Mouse (Mus musculus) MEL-GATA-1-ER (cell line): Measurements from ENCODE around the gene Poglut1.
"Not testable (repeated sequence)": the region's sequence is repeated elsewhere in the genome, so short reads cannot be mapped to it uniquely, and the experiment has no call there.

Experiments used
- DNase-seq: peaks from one replicate; pipeline ENCODE4 v3.0.0-alpha.2; 2012; ENCODE audit warnings: low read depth; ENCODE audit errors: extremely low read depth

The Poglut1 gene

DNA sequence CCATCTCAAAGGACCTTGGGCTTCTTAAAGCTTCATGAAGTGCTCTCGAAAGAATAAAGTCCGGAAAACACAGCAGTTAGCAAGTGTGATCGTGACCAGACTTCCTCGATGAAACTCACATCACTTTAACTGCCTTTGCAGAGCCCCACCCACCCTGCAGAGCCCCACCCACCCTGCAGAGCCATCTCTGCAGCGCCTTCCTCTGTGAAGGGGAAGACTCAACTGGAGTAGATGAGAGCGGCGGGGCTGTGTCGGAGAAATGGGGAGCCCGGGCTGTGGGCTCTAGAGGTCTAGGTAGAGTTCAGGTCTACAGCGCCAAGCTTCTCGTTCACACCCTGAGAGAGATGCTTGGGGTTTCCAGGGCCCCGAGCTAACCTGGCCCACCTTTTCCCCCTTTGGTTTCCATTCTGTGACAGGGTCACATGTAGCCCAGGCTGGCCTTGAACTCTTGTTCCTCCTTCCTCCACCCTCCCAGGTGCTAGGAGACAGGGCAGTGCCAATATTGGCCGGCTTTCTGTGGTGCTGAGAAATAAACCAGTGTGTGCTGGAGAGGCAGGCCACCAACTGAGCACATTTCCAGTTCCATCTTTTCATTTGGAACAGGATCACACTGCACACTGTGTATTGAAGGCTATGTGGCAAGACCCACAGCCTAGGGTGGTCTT lies 11.2 kb downstream of the Poglut1 start:
- no peak for DNase-seq

DNA sequence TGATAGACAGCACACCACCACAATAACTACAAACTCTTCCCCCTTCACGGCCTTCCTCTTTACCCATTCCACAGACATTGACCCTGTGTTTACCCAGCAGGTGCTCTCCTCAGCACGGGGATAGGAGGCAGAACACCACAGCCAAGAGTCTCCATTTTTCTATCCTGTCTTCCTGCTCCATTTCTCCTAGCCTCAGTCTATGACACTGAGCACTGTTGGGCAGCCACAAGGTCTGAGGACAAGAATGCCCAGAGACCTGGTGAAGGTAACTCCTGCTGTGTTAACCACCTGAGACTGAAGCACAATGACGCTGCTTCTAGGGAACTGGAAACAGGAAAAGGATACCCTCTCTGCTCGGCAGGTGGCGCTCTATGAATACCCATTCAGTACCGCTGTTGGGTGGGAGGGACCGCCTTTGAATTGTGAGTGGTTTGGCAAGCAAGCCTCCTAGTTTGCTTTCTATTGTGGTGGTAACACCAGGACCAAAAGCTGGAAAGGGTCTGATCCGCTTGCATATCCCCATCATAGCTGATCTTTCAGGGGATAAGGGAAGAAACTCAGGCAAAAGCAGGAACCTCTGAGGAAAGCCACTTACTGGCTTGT lies 13.4 kb downstream of the Poglut1 start:
- DNase-seq = no peak

DNA sequence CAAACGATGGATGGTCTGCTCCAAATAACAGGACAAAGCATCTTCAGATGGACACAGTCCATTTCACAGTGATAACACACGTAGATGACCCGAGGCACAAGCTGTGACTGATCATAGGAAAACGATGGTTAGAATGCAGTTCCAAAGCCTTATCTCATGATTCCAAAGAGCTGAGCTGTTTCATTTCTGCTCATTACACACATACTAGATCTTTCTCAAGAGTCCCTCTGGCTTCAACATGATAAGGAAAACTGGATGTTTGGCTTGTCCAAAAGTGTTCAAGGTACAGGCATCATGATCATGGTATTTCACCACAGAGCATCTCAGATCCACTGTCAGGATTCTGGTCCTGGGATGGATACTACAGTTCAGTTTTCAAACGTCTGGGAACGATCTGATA lies 23.8 kb downstream of the Poglut1 start:
- DNase-seq = no peak

DNA sequence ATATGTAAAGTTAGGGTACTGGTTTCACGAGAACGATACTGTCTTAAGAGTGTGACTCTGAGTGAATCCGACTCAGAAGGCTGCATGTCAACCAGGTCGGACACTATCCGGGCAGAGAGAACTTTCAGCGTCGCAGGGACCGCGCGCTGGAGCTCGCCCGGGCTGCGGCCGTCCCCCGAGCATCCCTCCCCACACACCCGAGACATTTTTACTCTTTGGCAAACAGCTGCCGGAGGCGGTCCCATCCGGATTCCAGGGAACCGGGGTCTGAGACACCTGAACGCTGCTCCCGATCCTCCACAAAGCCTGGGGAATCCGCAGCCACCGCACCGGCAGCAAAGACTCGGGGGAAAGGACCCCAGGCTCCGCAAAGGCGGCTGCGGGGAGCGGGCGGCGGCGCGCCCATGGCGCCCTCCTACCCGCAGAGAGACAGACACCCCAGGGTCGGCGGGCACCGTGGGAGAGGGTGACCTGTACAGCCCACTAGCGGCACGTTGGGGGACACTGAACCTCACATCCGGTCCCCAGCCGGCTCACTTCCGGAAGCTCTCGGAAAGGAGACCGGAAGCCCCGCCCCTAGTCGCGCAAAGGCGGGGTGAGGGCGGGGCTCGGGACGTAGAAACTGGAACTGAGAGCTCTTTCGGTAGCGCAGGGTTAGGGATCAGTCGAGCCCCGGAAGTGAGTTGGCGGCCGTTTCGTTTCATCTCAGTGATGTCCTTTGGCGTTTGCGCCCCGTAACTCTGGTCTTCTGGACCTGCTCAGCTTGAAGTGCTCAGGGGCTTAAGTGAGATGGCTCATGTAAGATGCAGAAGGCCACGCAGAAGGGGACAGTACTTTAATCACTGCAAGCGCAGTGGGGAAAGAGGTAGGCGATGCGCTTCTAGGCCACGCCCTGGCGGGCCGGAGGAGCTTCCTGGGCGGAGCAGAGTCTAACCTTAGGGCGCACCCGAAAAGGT lies 27.7 kb downstream of the Poglut1 start, which contains the start of gene Timmdc1:
Gene Timmdc1 (minus strand): TSS at position 535 of the 956 bp plus-strand sequence.
- DNase-seq = peak; percentile 85

DNA sequence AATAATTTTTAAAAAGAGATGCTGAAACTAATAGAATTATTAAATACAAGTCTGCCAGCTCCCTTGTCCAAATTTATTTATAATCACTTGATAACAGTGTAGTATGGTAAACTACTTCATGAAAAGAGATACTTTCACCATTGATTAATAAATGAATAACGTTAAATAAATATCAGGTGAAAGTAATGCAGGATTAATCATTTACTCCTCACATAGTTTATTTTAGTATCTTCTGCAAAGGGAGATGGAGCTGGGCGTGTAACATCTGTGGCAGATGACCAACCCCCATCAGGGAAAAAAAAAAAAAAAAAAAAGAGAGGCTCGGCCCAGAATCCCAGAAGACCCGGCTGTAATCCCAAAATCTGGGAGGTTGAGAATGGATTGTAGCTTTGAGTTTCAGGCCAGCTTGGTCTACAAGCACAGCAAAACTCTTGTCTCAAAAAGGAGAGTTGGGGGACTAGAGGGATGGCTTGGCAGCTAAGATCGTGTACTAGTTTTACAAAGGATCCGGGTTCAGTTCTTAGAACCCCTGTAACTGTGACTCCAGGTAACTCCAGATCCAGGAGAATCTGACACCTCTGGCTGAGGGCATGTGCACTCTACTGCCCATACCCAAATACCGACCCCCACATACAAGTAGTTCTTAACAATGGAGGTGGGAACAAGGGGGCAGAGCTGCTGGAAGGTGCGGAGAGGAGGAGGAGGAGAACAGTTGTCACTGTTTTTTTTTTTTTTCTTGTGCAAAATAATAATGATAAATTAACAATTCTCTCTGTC lies 28.7 kb downstream of the Poglut1 start:
- no peak for DNase-seq

DNA sequence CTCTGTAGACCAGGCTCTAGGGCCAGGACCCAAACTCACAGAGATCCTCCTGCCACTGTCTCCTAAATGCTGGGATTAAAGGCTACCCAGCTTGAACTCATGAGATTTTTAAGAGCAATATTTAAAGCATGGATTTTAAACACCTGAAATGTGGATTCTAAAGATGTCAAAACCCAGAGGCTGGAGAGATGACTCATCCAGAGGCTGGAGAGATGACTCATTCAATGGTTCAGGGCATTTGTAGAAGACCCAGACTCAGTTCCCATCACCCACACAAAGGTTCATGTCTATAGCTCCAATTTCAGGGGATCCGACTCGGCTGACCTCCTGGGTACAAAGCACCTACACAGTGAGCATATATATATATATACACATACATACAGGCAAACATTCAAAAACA lies 30.9 kb downstream of the Poglut1 start:
- no peak for DNase-seq

DNA sequence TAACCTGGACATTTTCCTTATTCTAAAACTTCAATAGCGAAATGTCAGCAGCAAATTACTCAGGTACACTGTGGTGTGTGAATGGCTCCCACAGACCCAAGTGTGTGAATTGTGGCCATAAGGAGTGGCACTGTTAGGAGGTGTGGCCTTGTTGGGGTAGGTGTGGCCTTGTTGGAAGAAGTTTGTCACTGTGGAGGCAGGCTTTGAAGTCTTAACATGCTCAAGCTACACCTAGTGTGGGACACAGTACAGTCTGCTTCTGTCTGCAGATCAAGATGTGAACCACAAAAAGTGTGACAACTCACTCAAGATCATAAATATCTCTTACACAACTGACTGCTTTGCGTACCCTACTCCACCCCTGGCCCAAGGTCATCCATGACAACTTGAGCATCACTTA lies 39.2 kb downstream of the Poglut1 start:
- no peak for DNase-seq

DNA sequence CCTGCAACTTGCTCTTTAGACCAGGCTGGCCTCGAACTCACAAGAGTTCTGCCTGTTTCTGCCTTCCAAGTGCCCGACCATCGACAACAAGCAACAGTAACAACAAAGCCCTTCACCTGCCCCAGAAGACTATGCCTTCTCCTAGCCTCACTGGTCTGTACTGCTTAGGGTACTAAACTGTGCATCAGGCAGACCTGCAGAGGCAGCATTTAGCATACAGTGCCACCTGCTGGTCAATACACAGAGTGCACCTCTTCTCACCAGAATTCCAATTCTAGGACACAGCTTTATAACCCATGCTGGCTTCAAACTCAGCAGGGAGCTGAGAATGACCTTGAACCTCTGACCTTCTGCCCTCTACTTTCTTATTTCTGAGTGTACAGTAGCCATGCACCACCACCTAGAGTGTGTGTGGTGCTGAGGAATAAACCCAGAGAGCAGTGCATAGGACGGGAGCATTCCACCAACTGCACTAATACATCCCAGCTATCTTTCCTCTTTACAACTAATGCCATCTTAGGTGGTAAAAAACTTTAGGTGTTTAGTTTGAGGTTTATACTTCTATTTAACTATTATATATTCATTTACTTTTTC lies 43.9 kb downstream of the Poglut1 start:
- DNase-seq = peak; percentile 51

DNA sequence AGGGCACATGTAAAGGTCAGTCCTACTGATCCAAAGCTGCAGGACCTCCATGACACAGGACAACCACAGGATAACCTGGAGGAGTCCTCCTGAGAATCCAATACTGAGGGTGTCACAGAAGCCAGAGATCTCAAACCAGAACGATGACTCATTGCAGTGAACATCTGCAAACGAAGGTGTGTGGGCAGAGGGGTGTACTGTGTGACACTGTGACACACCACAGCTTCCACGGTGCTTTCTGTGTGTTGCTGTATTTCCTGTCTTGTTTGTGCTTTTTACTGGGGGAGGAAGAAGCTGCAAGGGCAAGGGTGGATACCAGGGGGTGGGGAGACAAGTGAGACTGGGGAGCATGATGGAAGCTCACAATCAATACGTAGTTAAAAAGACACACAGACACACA lies 46.5 kb downstream of the Poglut1 start:
- DNase-seq = no peak

DNA sequence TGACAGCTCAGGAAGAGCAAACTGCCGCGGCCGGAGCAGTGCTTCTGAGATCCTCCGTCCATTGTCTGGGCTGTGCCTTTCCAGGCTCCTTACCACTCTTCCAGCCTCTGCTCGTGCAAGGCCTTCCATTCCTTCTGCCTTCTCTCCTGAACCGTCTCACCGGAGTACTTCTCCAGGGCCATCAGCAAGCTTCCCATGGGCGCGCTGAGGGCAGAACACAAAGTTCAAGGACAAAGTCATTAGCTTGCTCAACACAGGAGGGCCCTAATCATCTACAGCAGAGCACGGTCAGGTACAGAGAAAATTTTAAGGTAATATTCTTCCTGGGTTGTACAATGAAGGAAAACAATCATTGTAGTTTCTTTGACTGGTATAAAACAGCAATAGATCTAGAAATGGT lies 47.6 kb downstream of the Poglut1 start:
- DNase-seq = no peak

DNA sequence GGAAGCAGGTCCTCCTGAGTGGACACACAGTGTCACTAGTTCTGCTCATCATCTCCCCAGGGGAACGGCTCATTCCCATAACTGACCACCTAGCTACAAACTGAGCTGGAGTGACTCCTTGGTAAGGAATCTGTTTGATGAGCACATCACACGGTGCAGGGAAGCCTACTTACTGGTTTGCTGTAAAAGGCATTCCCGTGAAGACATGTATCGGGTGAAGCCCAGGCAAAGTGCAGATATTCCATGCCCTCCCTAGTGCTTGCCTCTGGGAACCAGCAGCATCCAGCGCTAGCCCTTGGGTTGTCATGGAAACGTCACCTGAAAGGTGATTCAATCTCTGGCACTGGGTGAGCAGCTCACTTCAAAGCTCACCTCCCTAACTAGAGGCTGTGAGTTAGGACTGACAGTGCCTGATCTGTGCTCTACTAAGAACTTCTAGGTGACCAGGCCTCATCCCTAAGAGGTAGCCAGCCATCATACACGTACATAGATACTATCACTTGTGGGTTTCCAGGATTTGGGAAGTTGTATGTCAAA lies 53.4 kb downstream of the Poglut1 start:
- no peak for DNase-seq

DNA sequence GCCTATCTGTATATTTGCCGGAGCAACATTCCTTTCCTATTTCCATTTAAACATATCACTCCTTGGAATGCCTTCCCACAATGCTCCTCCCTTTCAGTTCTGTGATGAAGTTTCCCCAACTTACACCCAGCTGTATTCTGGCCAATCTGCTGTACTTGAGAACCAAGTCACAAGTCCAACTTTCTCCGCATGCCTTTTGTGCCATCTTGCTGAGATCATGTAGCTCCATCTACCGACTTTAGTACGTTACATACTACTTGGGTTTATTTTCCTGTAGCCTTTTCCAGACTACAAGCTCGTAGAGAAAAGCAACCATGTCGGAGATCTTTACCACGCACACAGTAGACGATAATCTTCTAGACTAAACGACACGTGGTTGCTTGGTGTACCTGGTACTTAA lies 56.2 kb downstream of the Poglut1 start:
- DNase-seq = no peak

DNA sequence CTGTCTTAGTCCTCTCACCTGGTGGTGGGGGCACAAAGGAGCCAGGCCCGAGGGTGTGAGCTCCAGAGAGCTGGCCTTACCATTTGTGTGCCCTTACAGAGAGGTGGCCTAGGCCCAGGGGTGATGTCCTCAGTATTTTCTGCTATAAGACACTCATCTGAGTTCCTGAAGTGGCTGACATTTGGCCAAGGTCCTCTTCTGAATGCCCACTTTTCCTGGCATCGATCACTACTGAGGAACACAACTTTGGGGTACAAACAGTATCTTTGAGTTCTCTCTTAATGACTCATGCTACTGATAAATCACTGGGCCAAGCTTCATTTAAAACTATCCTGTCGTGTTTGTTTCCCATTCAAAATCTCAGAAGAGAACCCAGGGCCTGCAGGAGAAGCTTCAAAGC lies 57.5 kb downstream of the Poglut1 start:
- no peak for DNase-seq

DNA sequence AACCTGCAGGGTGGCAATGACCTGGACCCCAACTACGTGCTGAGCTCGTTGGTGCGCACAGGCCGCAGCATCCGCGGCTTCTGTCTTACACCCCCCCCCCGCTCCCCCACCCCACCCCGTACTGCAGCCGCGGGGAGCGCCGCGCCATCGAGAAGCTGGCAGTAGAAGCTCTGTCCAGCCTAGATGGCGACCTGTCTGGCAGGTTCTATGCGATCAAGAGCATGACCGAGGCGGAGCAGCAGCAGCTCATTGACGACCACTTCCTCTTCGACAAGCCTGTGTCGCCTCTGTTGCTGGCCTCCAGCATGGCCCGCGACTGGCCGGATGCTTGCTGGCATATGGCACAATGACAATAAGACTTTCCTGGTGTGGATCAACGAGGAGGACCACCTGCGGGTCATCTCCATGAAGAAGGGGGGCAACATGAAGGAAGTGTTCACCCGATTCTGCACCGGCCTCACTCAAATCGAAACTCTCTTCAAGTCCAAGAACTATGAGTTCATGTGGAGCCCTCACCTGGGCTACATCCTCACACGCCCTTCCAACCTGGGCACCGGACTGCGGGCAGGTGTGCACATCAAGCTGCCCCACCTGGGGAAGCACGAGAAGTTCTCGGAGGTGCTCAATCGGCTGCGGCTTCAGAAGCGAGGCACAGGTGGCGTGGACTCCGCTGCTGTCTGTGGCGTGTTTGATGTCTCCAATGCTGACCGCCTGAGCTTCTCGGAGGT lies 66.3 kb downstream of the Poglut1 start:
- DNase-seq = no peak

DNA sequence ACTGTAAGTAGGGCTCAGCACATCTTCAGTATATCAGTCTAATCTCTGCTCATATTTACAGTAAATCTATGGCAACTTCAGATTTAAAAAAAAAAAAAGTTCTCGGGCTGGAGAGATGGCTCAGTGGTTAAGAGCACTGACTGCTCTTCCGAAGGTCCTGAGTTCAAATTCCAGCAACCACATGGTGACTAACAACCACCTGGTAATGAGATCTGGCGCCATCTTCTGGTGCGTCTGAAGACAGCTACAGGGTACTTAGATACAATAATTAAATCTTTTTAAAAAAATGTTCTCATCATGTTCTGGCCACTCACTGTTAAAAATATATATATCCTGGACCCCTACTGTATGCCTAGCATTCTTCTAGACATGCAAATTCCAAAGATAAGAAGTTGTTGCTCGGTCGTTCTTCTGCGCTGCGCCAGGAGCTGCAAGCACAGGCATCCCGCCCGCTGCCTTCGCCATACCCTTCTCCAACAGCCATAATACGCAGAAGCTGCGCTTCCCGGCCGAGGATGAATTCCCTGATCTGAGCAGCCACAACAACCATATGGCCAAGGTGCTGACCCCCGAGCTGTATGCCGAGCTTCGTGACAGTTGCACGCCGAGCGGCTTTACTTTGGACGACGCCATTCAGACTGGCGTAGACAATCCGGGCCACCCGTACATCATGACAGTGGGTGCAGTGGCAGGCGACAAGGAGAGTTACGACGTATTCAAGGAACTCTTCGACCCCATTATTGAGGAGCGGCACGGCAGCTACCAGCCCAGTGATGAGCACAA lies 67.1 kb downstream of the Poglut1 start:
- DNase-seq = no peak

DNA sequence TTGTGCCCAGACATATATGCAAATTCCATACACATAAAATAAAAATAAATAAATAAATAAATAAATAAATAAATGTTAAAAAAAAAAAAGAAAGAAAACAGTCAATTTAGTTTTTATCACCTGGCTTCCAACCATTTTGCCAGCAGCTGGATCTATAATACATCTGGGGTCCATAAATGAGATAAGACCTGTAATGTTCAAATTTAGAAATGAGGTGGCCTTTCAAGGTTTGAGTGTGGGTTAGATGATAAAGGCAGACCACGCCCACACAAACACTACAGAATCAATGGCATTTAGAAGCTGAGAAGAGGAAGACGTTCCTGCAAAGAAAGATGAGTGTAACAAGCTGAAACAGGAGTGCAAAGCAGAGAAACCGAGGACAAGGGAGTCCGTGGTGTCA lies 68.7 kb downstream of the Poglut1 start:
- peak; percentile 36 for DNase-seq

DNA sequence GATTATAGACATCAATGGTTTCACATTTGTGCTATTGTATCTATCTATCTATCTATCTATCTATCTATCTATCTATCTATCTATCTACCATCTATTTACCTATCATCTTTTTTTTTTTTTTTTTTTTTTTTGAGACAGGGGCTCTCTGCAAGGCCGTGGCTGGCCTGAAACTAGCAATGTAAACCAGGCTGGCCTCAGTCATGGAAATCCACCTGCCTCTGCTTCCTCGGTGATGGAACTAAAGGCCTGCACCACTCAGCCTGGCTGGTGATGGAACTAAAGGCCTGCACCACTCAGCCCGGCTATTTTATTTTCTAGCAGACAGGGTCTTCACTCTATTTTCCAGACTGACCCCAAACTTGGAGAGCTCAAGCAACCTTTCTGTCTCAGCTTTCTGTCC lies 71.8 kb downstream of the Poglut1 start:
- DNase-seq = no peak

DNA sequence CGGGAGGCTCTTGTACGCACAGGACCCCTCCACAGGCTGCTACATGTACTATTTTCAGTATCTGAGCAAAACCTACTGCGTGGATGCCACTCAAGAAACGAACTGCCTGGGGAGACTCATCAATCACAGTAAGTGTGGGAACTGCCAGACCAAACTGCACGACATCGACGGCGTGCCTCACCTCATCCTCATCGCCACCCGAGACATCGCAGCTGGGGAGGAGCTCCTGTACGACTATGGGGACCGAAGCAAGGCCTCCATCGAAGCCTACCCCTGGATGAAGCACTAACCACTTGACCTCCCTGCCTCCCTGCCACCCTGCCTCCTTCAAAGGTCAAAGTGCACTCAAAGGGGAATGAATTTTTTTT lies 72.8 kb downstream of the Poglut1 start:
- not testable (repeated sequence) for DNase-seq
